Mouse (Mus musculus): ENCODE results near the gene Kcnc3. TPM values are rescaled to one million over a fixed set of nuclear protein-coding genes. Genes with fewer than 3 reads are reported as not detected.
A peak's percentile ranks its signal among the peaks of the same experiment; 100 is the strongest.

Kcnc3 gene
- total RNA-seq, 2 experiments from 2014 or later: 114 to 122 TPM

- no peak overlapping the region; the same call in 1 of the 2 replicates for H3K4me3 ChIP-seq
- no peak for DNase-seq (ENCODE audit: extremely low spot score in 1 of 2, low spot score in 2 of 2)
- no peak overlapping the region for H3K27ac ChIP-seq
- no peak for TF ChIP-seq CTCF (IDR thresholded peaks at IDR 0.05)
- intact Hi-C loops (cut with DNase I): loop anchor here (5.0 kb wide), 1 partner anchor 175 kb away; no protein-coding TSS in a partner anchor
Observed at GRCm38 (mm10) chr7:44552141-44552908, 38.1 kb upstream of the Kcnc3 start.

- H3K27ac ChIP-seq: peak overlapping the region; percentile 89
- peak in 1 of 2 experiments; percentile 47 for DNase-seq (ENCODE audit: extremely low spot score in 1 of 2, low spot score in 2 of 2)
- intact Hi-C loops (cut with DNase I): loop anchor here (5.0 kb wide), 1 partner anchor 176 kb away; no protein-coding TSS in a partner anchor
- no peak for TF ChIP-seq CTCF (IDR thresholded peaks at IDR 0.05)
- peak overlapping the region; percentile 95 for H3K4me3 ChIP-seq
Observed at GRCm38 (mm10) chr7:44553196-44553764, 37.2 kb upstream of the Kcnc3 start.

GRCm38 (mm10) chr7:44553826-44554225 is 36.6 kb upstream of the Kcnc3 start, which contains the start of gene Nr1h2:
Gene Nr1h2 (minus strand): TSS chr7:44553951.
- peak; percentile 94 to 96 for DNase-seq (ENCODE audit: extremely low spot score in 1 of 2, low spot score in 2 of 2)
- intact Hi-C loops (cut with DNase I): loop anchor here (5.0 kb wide), 1 partner anchor 177 kb away; no protein-coding TSS in a partner anchor
- peak; percentile 15 for TF ChIP-seq CTCF (IDR thresholded peaks at IDR 0.05)
- Histone ChIP-seq H3K4me3 (peak within 1 kb of the TSS; percentile 95), H3K27ac (peak within 1 kb of the TSS; percentile 89)

GRCm38 (mm10) chr7:44557629-44558028 is 32.8 kb upstream of the Kcnc3 start:
- TF ChIP-seq CTCF (IDR thresholded peaks at IDR 0.05): no peak
- no peak for DNase-seq (ENCODE audit: extremely low spot score in 1 of 2, low spot score in 2 of 2)
- intact Hi-C loops (cut with DNase I): no loop called here
- H3K4me3 ChIP-seq: no peak overlapping the region
- H3K27ac ChIP-seq: no peak overlapping the region

GRCm38 (mm10) chr7:44560435-44561400 is 29.7 kb upstream of the Kcnc3 start:
- intact Hi-C loops (cut with DNase I): loop anchor here (2.0 to 5.0 kb wide), 4 partner anchors 40 to 298 kb away; no protein-coding TSS in a partner anchor
- peak; percentile 76 to 79 for DNase-seq (ENCODE audit: extremely low spot score in 1 of 2, low spot score in 2 of 2)
- peak; percentile 80 for TF ChIP-seq CTCF (IDR thresholded peaks at IDR 0.05)
- Histone ChIP-seq H3K27ac (no peak overlapping the region), H3K4me3 (no peak overlapping the region)

GRCm38 (mm10) chr7:44563284-44563683 is 27.2 kb upstream of the Kcnc3 start:
- no peak overlapping the region for H3K27ac ChIP-seq
- DNase-seq (ENCODE audit: extremely low spot score in 1 of 2, low spot score in 2 of 2): no peak
- H3K4me3 ChIP-seq: no peak overlapping the region
- intact Hi-C loops (cut with DNase I): loop anchor here (5.0 kb wide), 1 partner anchor 84 kb away; no protein-coding TSS in a partner anchor
- TF ChIP-seq CTCF (IDR thresholded peaks at IDR 0.05): no peak

- intact Hi-C loops (cut with DNase I): loop anchor here (5.0 kb wide), 1 partner anchor 83 kb away; no protein-coding TSS in a partner anchor
- no peak for DNase-seq (ENCODE audit: extremely low spot score in 1 of 2, low spot score in 2 of 2)
Observed at GRCm38 (mm10) chr7:44564486-44564885, 26.0 kb upstream of the Kcnc3 start.

GRCm38 (mm10) chr7:44565414-44565813 is 25.1 kb upstream of the Kcnc3 start:
- no peak overlapping the region for H3K4me3 ChIP-seq
- TF ChIP-seq CTCF (IDR thresholded peaks at IDR 0.05): no peak
- no peak for DNase-seq (ENCODE audit: extremely low spot score in 1 of 2, low spot score in 2 of 2)
- no peak overlapping the region for H3K27ac ChIP-seq
- intact Hi-C loops (cut with DNase I): no loop called here

More at GRCm38 (mm10) chr7:44564486-44564885, 26.0 kb upstream of the Kcnc3 start:
- H3K27ac ChIP-seq: no peak overlapping the region
- TF ChIP-seq CTCF (IDR thresholded peaks at IDR 0.05): no peak
- no peak overlapping the region for H3K4me3 ChIP-seq

GRCm38 (mm10) chr7:44568803-44569202 is 21.7 kb upstream of the Kcnc3 start:
- H3K27ac ChIP-seq: no peak overlapping the region
- intact Hi-C loops (cut with DNase I): no loop called here
- no peak overlapping the region for H3K4me3 ChIP-seq
- no peak for DNase-seq (ENCODE audit: extremely low spot score in 1 of 2, low spot score in 2 of 2)
- no peak for TF ChIP-seq CTCF (IDR thresholded peaks at IDR 0.05)

- H3K27ac ChIP-seq: no peak overlapping the region
- DNase-seq (ENCODE audit: extremely low spot score in 1 of 2, low spot score in 2 of 2): no peak
- intact Hi-C loops (cut with DNase I): no loop called here
- no peak overlapping the region for H3K4me3 ChIP-seq
- no peak for TF ChIP-seq CTCF (IDR thresholded peaks at IDR 0.05)
Observed at GRCm38 (mm10) chr7:44570989-44571388, 19.5 kb upstream of the Kcnc3 start.

- intact Hi-C loops (cut with DNase I): no loop called here
- H3K27ac ChIP-seq: no peak overlapping the region
- no peak for TF ChIP-seq CTCF (IDR thresholded peaks at IDR 0.05)
- H3K4me3 ChIP-seq: no peak overlapping the region
- no peak for DNase-seq (ENCODE audit: extremely low spot score in 1 of 2, low spot score in 2 of 2)
Observed at GRCm38 (mm10) chr7:44571811-44572210, 18.7 kb upstream of the Kcnc3 start.
